Mouse (Mus musculus) adrenal gland, postnatal 10 days (tissue): ENCODE results near the gene Tbl3. TPM values are rescaled to one million over a fixed set of nuclear protein-coding genes. Genes with fewer than 3 reads are reported as not detected.

Experiments used
- DNase-seq: peaks from one replicate; pipeline ENCODE4 v3.0.0; 2021; ENCODE audit warnings: mixed read lengths
- total RNA-seq, 2 experiments: library from RNA; stranded (reverse); gene quantifications; 2 replicates each; pipeline ENCODE4 v1.2.3; 2021

Tbl3 gene
- total RNA-seq, 2 experiments from 2014 or later, result 39.1 to 39.9 TPM

DNA sequence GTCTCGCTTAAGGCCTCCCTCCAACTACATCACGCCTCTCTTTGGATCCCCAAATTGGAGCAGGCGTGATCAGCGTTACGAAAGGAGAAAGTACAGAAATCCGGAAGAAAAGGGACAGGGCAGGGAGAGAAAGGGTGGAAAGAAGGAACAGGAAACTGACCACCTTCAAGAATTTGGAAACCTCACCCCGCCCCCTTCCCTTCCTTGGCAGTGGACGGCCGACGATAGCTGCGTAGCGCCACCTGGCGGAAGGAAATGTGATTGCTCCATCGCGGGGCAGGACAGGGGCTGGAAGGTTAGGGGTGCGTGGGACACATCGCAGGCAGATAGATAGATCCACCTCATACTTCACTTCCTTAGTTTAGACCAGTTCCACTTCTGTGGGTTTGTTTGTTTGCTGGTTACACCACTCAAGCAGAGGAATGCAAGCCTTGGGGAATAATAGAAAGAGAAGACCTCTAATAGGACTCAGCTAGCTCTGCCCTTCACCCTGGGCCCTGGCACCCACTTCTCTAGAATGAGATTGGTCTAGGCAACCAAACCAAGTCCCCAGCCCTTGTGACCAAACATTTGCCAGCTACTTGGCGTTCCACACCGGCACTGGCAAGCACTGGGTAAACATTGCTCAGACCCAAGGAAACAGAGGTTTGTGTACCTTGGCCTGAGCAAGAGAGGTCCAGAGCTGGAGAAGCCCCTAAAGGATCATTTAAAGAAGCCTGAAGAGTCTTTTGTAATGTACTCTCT is 53.3 kb downstream of the Tbl3 start:
- DNase-seq, result peak; percentile 86

DNA sequence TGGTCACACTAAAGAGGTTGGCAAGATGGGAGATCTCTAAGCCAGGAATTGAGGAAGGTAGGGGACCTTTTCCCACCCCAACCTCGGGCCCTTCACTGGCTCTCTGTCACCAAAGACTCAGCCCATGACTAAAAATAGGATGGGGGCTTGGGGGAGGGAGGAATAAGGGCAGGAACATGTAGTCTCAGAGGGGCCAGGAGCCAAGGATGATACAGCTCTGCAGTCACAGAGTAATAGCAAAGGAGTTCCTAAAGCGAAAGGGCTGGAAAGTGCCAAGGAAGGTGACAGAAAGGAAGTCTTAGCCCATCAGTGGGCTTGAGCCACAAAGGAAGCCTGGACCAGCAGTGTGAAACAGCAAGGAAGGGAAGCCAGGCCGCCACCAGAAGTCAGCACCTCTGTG is 55.6 kb downstream of the Tbl3 start:
- no peak for DNase-seq

DNA sequence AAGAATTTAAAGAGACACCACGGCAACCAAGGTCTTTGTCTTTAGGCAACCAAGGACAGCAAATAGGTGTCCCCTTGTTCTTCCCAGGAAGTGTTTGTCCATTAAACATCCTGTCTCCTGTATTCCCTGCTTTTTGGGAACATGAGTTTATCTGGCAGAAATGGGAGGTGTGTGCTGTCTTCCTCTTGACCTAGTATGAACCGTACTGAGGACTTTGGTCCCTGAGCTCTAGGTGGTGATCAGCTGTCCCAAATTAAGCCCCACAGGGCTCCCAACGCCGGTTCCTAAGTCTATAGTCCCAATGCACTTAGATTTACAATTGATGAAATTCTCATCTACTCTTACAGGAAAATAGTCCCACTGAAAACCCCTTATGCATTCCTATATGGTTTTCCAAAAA is 56.7 kb downstream of the Tbl3 start:
- DNase-seq, result no peak

DNA sequence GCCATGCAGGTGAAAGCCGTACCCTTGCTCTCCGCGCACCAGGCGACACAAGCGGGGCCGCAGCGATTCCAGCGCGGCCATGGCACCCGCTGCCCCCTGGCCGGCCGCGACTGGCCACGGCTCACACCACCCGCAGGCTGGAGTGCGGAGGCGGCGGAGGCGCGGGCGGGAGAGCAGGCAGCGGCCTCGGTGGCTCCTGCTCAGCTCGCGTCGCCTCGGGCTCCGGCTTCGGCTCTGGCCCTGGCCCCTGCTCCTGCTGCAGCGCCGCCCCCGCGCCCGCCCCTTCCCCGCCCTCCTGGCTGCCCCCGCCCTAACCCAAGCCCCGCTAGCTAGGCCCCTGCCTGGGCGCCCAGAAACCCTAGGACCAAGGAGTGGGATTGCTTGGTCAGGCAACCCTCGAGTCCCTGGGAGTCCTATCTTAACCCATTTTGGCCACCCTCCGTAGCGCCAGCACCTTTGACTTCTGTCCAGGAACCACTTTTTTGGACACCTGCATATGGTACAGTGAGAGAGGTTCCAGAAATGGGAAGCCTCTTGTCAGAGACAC is 57.3 kb downstream of the Tbl3 start, which contains the start of gene Slc9a3r2:
Gene Slc9a3r2, minus strand, starts transcription at position 258 of the 547 bp plus-strand sequence.
- DNase-seq, result peak; percentile 82

DNA sequence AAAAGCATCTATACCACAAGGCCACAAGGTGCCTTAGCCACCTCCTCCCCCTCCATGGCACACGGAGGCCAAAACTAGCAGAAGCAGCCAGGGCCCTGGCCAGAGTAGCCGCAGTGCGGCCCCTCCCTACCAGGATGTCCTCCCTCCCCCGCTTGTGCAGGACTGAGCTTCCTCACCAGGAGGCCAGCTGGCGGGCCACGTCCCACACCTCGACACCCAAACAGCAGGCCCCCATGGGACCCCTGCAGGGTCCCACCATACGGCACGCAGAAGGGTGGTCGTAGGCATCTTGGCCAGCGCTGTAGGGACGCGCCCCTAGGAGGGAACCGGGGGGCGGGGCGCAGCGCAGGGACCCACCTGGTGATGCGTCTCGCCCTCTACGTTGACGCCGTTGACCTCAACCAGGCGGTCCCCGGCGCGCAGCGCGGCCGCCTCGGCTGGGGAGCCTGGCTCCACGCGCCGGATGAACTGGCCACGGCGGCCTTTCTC is 57.8 kb downstream of the Tbl3 start:
- DNase-seq, result peak; percentile 62

DNA sequence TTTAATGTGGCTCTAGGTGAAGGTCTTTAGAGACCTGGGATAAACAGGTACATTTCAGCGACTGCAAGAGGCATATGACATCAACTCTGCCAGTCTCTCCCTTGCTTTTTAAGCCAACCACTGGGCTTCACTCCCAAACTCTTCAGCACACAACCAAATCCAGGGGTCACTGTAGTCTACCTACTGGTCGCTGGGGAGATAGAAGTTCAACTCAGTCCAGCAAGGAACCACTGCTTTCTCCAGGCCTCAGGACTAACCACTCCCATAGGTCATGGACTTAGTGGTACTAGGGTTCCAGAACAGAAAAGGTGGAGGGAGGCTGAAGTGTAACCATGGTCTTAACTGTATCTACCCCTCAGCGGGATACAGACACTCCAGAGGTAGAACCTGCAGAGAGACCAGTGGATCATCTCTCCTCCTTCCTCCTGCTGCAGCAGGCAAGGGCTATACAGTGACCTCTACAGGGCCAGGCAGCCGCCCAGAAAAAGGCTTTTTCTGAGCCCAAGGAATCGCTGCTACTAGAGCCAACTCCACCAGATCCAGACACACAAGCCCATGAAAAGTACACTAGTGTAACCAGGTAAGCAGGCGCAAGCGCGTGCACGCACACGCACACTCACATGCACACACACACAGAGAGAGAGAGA is 58.6 kb downstream of the Tbl3 start:
- DNase-seq, result no peak

Other genes starting within 250 kb of the Tbl3 start
- gene E4f1, start 237.3 kb downstream of the Tbl3 start, total RNA-seq, result 10 to 100 TPM; 19.0 to 25.2 TPM
- gene Pgp, start 237.3 kb downstream of the Tbl3 start, total RNA-seq, result 10 to 100 TPM; 44.0 to 49.2 TPM
- under 1 TPM; 0.36 to 0.51 TPM for gene Bricd5, start 233.8 kb downstream of the Tbl3 start, total RNA-seq
- 10 to 100 TPM; 20.3 to 23.9 TPM for gene Mlst8, start 228.6 kb downstream of the Tbl3 start, total RNA-seq
- gene Caskin1, start 219.1 kb downstream of the Tbl3 start, total RNA-seq, result 10 to 100 TPM; 11.1 to 26.5 TPM
- 100 to 1,000 TPM in 1 of 2 experiments, 10 to 100 TPM in 1; 83.5 to 104 TPM for gene Traf7, start 179.7 kb downstream of the Tbl3 start, total RNA-seq
- gene Rab26, start 173.4 kb downstream of the Tbl3 start, total RNA-seq, result 1 to 10 TPM; 1.2 to 1.5 TPM
- 10 to 100 TPM; 40.2 to 51.0 TPM for gene Pkd1, start 157.8 kb downstream of the Tbl3 start, total RNA-seq
- 100 to 1,000 TPM in 1 of 2 experiments, 10 to 100 TPM in 1; 84.9 to 110 TPM for gene Tsc2, start 75.0 kb downstream of the Tbl3 start, total RNA-seq
- 10 to 100 TPM in 1 of 2 experiments, 1 to 10 TPM in 1; 6.4 to 11.6 TPM for gene Nthl1, start 75.0 kb downstream of the Tbl3 start, total RNA-seq
- gene Slc9a3r2, start 57.3 kb downstream of the Tbl3 start, total RNA-seq, result 10 to 100 TPM; 66.9 to 72.8 TPM
- gene Npw, start 49.2 kb downstream of the Tbl3 start, total RNA-seq, result not detected
- 10 to 100 TPM; 38.9 to 42.2 TPM for gene Zfp598, start 38.0 kb downstream of the Tbl3 start, total RNA-seq
- gene Syngr3, start 17.7 kb downstream of the Tbl3 start, total RNA-seq, result 10 to 100 TPM in 1 of 2 experiments, 1 to 10 TPM in 1; 5.8 to 11.7 TPM
- 10 to 100 TPM; 36.0 to 36.8 TPM for gene Gfer, start 11.5 kb downstream of the Tbl3 start, total RNA-seq
- 1 to 10 TPM; 4.3 to 6.6 TPM for gene Noxo1, start 11.4 kb downstream of the Tbl3 start, total RNA-seq
- under 1 TPM in 1 of 2 experiments, not detected in 1; 0.24 TPM for gene Rnf151, start 10.4 kb upstream of the Tbl3 start, total RNA-seq
- 100 to 1,000 TPM; 785 to 825 TPM for gene Rps2, start 10.5 kb upstream of the Tbl3 start, total RNA-seq
- gene Ndufb10, start 16.8 kb upstream of the Tbl3 start, total RNA-seq, result 100 to 1,000 TPM; 422 to 522 TPM
- gene Rpl3l, start 20.2 kb upstream of the Tbl3 start, total RNA-seq, result 10 to 100 TPM; 12.0 to 51.3 TPM
- gene Msrb1, start 29.0 kb upstream of the Tbl3 start, total RNA-seq, result 10 to 100 TPM; 75.1 to 93.3 TPM
- gene Hs3st6, start 45.3 kb upstream of the Tbl3 start, total RNA-seq, result 1 to 10 TPM; 1.6 to 2.0 TPM
- gene Meiob, start 96.6 kb upstream of the Tbl3 start, total RNA-seq, result under 1 TPM; 0.48 to 0.75 TPM
- gene Hagh, start 132.5 kb upstream of the Tbl3 start, total RNA-seq, result 100 to 1,000 TPM; 132 to 147 TPM
- gene Fahd1, start 142.7 kb upstream of the Tbl3 start, total RNA-seq, result 10 to 100 TPM; 43.4 to 52.2 TPM
- gene Igfals, start 158.3 kb upstream of the Tbl3 start, total RNA-seq, result 10 to 100 TPM in 1 of 2 experiments, 1 to 10 TPM in 1; 9.1 to 17.1 TPM
- 10 to 100 TPM; 42.2 to 43.7 TPM for gene Nubp2, start 178.7 kb upstream of the Tbl3 start, total RNA-seq
- gene Spsb3, start 179.0 kb upstream of the Tbl3 start, total RNA-seq, result 10 to 100 TPM; 31.5 to 35.6 TPM
- gene Eme2, start 187.4 kb upstream of the Tbl3 start, total RNA-seq, result 10 to 100 TPM; 30.2 to 45.4 TPM
- 100 to 1,000 TPM; 123 to 140 TPM for gene Mrps34, start 187.5 kb upstream of the Tbl3 start, total RNA-seq
- gene Nme3, start 188.8 kb upstream of the Tbl3 start, total RNA-seq, result 10 to 100 TPM; 43.6 to 51.3 TPM
- 100 to 1,000 TPM in 1 of 2 experiments, 10 to 100 TPM in 1; 63.8 to 110 TPM for gene Mapk8ip3, start 229.3 kb upstream of the Tbl3 start, total RNA-seq